Mouse (Mus musculus) MEL (cell line): Measurements from ENCODE around the gene Gbe1. TPM values are rescaled to one million over a fixed set of nuclear protein-coding genes. Genes with fewer than 3 reads are reported as not detected.

Source experiments
- DNase-seq: peaks from one replicate; pipeline ENCODE4 v3.0.0; 2011; ENCODE audit warnings: low read depth, low spot score
- H3K27ac ChIP-seq: 2 replicates; pipeline ENCODE4 v1.5.1; 2012; ENCODE audit warnings: low read depth, mild to moderate bottlenecking, control low read depth, low read length, moderate library complexity; ENCODE audit not compliant: control insufficient read depth
- H3K27me3 ChIP-seq, 2 experiments: fragments of 150-350 bp in 1 of 2; sonication (generic) in 1 of 2; 2 replicates each; pipeline ENCODE4 v1.6.1; 2012; ENCODE audit warnings: low read length in 2 of 2, mild to moderate bottlenecking in 2 of 2, improper control_type of control experiment in 1 of 2, moderate library complexity in 1 of 2; ENCODE audit not compliant: insufficient read depth in 2 of 2, control insufficient read depth in 1 of 2
- H3K36me3 ChIP-seq, 2 experiments: 2 replicates each; pipeline ENCODE4 v1.6.1; 2012 to 2014; ENCODE audit warnings: low read length in 2 of 2, improper control_type of control experiment in 1 of 2, inconsistent platforms in 1 of 2, mild to moderate bottlenecking in 1 of 2; ENCODE audit not compliant: insufficient read depth in 2 of 2, control insufficient read depth in 1 of 2
- H3K4me1 ChIP-seq, 2 experiments: fragments of 150-350 bp in 1 of 2; sonication (generic) in 1 of 2; 2 replicates each; pipeline ENCODE4 v1.6.1; 2012; ENCODE audit warnings: low read length in 2 of 2, improper control_type of control experiment in 1 of 2, mild to moderate bottlenecking in 1 of 2; ENCODE audit not compliant: insufficient read depth in 2 of 2, control insufficient read depth in 1 of 2
- H3K4me3 ChIP-seq, 2 experiments: fragments of 150-350 bp in 1 of 2; sonication (generic) in 1 of 2; 2 replicates each; pipeline ENCODE4 v1.5.1; 2012; ENCODE audit warnings: low read depth in 2 of 2, low read length in 2 of 2, mild to moderate bottlenecking in 2 of 2, moderate library complexity in 2 of 2, control low read depth in 1 of 2, improper control_type of control experiment in 1 of 2; ENCODE audit not compliant: control insufficient read depth in 1 of 2, insufficient read depth in 1 of 2
- H3K79me2 ChIP-seq: 2 replicates; pipeline ENCODE4 v1.6.1; 2012; ENCODE audit warnings: mild to moderate bottlenecking, low read length, moderate library complexity; ENCODE audit not compliant: control insufficient read depth, poor library complexity, insufficient read depth
- H3K9ac ChIP-seq: 2 replicates; pipeline ENCODE4 v1.6.1; 2012; ENCODE audit warnings: low read depth, mild to moderate bottlenecking, control low read depth, low read length, moderate library complexity; ENCODE audit not compliant: control insufficient read depth, poor library complexity, severe bottlenecking
- H3K9me3 ChIP-seq: fragments of 150-350 bp; sonication (generic); replicated peaks from 2 replicates; pipeline ENCODE4 v1.6.1; 2012; ENCODE audit warnings: mild to moderate bottlenecking, low read length, improper control_type of control experiment, moderate library complexity; ENCODE audit not compliant: insufficient read depth
- BHLHE40 ChIP-seq: IDR thresholded peaks from 2 replicates; pipeline ENCODE4 v1.6.1; 2012; ENCODE audit warnings: low read depth, mild to moderate bottlenecking, inconsistent platforms, low read length, improper control_type of control experiment, borderline replicate concordance
- CHD1 ChIP-seq: IDR thresholded peaks from 2 replicates; pipeline ENCODE4 v1.6.1; 2012; ENCODE audit warnings: low read depth, mild to moderate bottlenecking, inconsistent platforms, low read length, improper control_type of control experiment
- E2F4 ChIP-seq: IDR thresholded peaks from 2 replicates; pipeline ENCODE4 v1.6.1; 2011; ENCODE audit warnings: low read depth, low read length, improper control_type of control experiment, borderline replicate concordance
- HCFC1 ChIP-seq: IDR thresholded peaks from 2 replicates; pipeline ENCODE4 v1.6.1; 2012; ENCODE audit warnings: low read depth, mild to moderate bottlenecking, inconsistent platforms, low read length, improper control_type of control experiment, moderate library complexity
- JUND ChIP-seq: IDR thresholded peaks from 2 replicates; pipeline ENCODE4 v1.6.1; 2011; ENCODE audit warnings: low read depth, mild to moderate bottlenecking, improper control_type of control experiment, low read length
- KAT2A ChIP-seq: conservative IDR thresholded peaks from 2 replicates; pipeline ENCODE4 v1.6.1; 2012; ENCODE audit warnings: low read depth, low read length, improper control_type of control experiment, inconsistent platforms
- MAFK ChIP-seq: IDR thresholded peaks from 2 replicates; pipeline ENCODE4 v1.6.1; 2011; ENCODE audit warnings: low read depth, mild to moderate bottlenecking, low read length, improper control_type of control experiment, borderline replicate concordance
- MEF2A ChIP-seq: IDR thresholded peaks from 2 replicates; pipeline ENCODE4 v1.6.1; 2014; ENCODE audit warnings: low read depth, mild to moderate bottlenecking, inconsistent platforms, low read length, improper control_type of control experiment; ENCODE audit not compliant: poor library complexity, insufficient replicate concordance, severe bottlenecking; ENCODE audit errors: extremely low read depth
- MYB ChIP-seq: IDR thresholded peaks from 2 replicates; pipeline ENCODE4 v1.6.1; 2011; ENCODE audit warnings: mild to moderate bottlenecking, low read depth, low read length, improper control_type of control experiment
- MYC ChIP-seq: IDR thresholded peaks from 2 replicates; pipeline ENCODE4 v1.6.1; 2011; ENCODE audit warnings: low read depth, mild to moderate bottlenecking, low read length, improper control_type of control experiment, moderate library complexity
- POLR2A ChIP-seq, 2 experiments: IDR thresholded peaks; 2 replicates each; pipeline ENCODE4 v1.6.1; 2011 to 2012; ENCODE audit warnings: low read length in 2 of 2, mild to moderate bottlenecking in 2 of 2, control low read depth in 1 of 2, improper control_type of control experiment in 1 of 2, low read depth in 1 of 2, moderate library complexity in 1 of 2; ENCODE audit not compliant: control insufficient read depth in 1 of 2, insufficient read depth in 1 of 2, poor library complexity in 1 of 2
- POLR2AphosphoS2 ChIP-seq: IDR thresholded peaks from 2 replicates; pipeline ENCODE4 v1.6.1; 2011; ENCODE audit warnings: low read length, improper control_type of control experiment
- POLR2AphosphoS5 ChIP-seq: IDR thresholded peaks from 2 replicates; pipeline ENCODE4 v1.6.1; 2012; ENCODE audit warnings: low read depth, borderline replicate concordance, mild to moderate bottlenecking, inconsistent platforms, low read length, moderate library complexity, mixed read lengths
- RCOR1 ChIP-seq: IDR thresholded peaks from 2 replicates; pipeline ENCODE4 v1.6.1; 2012; ENCODE audit warnings: low read depth, mild to moderate bottlenecking, inconsistent platforms, low read length, improper control_type of control experiment
- SIN3A ChIP-seq: IDR thresholded peaks from 2 replicates; pipeline ENCODE4 v1.6.1; 2012; ENCODE audit warnings: low read length, improper control_type of control experiment, inconsistent platforms
- SMC3 ChIP-seq: IDR thresholded peaks from 2 replicates; pipeline ENCODE4 v1.6.1; 2011; ENCODE audit warnings: low read depth, low read length, improper control_type of control experiment
- TAL1 ChIP-seq: IDR thresholded peaks from 2 replicates; pipeline ENCODE4 v1.6.1; 2012; ENCODE audit warnings: mild to moderate bottlenecking, inconsistent platforms, low read length, moderate library complexity, mixed read lengths
- TBP ChIP-seq: IDR thresholded peaks from 2 replicates; pipeline ENCODE4 v1.8.0; 2011; ENCODE audit warnings: low read depth, low read length, improper control_type of control experiment
- UBTF ChIP-seq: IDR thresholded peaks from 2 replicates; pipeline ENCODE4 v1.6.1; 2012; ENCODE audit warnings: low read depth, mild to moderate bottlenecking, inconsistent platforms, low read length, improper control_type of control experiment, moderate library complexity, borderline replicate concordance; ENCODE audit not compliant: insufficient read depth
- USF1 ChIP-seq: IDR thresholded peaks from 2 replicates; pipeline ENCODE4 v1.6.1; 2014; ENCODE audit warnings: low read depth, mild to moderate bottlenecking, inconsistent platforms, low read length, improper control_type of control experiment, moderate library complexity
- USF2 ChIP-seq, 2 experiments: IDR thresholded peaks; 2 replicates each; pipeline ENCODE4 v1.6.1; 2011 to 2012; ENCODE audit warnings: improper control_type of control experiment in 2 of 2, low read length in 2 of 2, borderline replicate concordance in 1 of 2, inconsistent platforms in 1 of 2, low read depth in 1 of 2, mild to moderate bottlenecking in 1 of 2; ENCODE audit not compliant: insufficient read depth in 1 of 2
- ZC3H11A ChIP-seq: IDR thresholded peaks from 2 replicates; pipeline ENCODE4 v1.6.1; 2012; ENCODE audit warnings: low read depth, mild to moderate bottlenecking, inconsistent platforms, low read length, improper control_type of control experiment
- ZKSCAN1 ChIP-seq: IDR thresholded peaks from 2 replicates; pipeline ENCODE4 v1.6.1; 2012; ENCODE audit warnings: low read depth, mild to moderate bottlenecking, inconsistent platforms, low read length, improper control_type of control experiment, moderate library complexity
- ZNF384 ChIP-seq: IDR thresholded peaks from 2 replicates; pipeline ENCODE4 v1.6.1; 2012; ENCODE audit warnings: low read depth, mild to moderate bottlenecking, inconsistent platforms, low read length, improper control_type of control experiment
- polyA plus RNA-seq, 2 experiments: library from polyadenylated mRNA; stranded (reverse) in 1 of 2; unstranded in 1 of 2; fragments of >175 nt in 1 of 2; fragments of >200 nt in 1 of 2; gene quantifications; 2 replicates each; pipeline versions ENCODE4 v1.2.1 to v1.2.4; 2012; ENCODE audit warnings: low replicate concordance in 2 of 2, low read depth in 1 of 2; ENCODE audit not compliant: insufficient read length in 2 of 2, insufficient read depth in 1 of 2, missing spikeins in 1 of 2
- total RNA-seq: library from RNA; depleted of rRNA; stranded (reverse); fragments of 300-350 nt; gene quantifications from 2 replicates; pipeline ENCODE4 v1.2.3, GENCODE M21; 2012

The Gbe1 gene
- total and polyA plus RNA-seq, 3 experiments, result 4.1 to 12.0 TPM; not detected in 1

DNA sequence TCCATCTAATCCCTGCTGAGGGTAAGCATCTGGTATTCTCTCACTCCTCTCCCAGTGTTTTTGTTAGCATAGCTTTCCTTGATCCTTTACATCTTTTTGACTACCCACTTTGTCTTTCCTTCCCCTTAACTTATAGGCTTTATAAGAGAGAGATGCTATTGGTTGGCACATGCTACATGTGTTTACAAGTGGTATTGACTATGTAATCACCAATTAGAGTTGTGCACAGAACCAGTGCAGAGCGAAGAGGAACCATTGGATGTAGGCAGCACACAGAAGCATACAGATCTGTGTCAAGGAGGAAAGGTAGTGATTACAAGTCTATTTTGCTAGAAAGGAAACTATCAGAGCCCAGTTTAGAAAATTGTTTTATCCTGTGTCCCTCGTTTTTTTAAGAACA is 209.1 kb downstream of the Gbe1 start:
- Histone ChIP-seq H3K36me3 (no peaks in the 10 kb centered on the region), H3K4me1 (no peaks in the 10 kb centered on the region), H3K79me2 (no peaks in the 10 kb centered on the region), H3K27ac (no peak overlapping the region), H3K27me3 (no peaks in the 10 kb centered on the region), H3K4me3 (no peak overlapping the region), H3K9ac (no peak overlapping the region), H3K9me3 (no peaks in the 10 kb centered on the region)
- DNase-seq, result no peak
- TF ChIP-seq POLR2AphosphoS5 (no peak), ZNF384 (no peak), MYC (no peak), TAL1 (no peak), HCFC1 (no peak), POLR2A (IDR thresholded peaks at IDR 0.05; ENCODE audit: control insufficient read depth in 1 of 2, insufficient read depth in 1 of 2, low read depth in 1 of 2, low read length in 2 of 2, poor library complexity in 1 of 2) (no peak), MAFK (no peak), CHD1 (no peak), BHLHE40 (no peak), KAT2A (no peak), UBTF (no peak), E2F4 (no peak), MYB (no peak), SMC3 (no peak), MEF2A (no peak), POLR2AphosphoS2 (no peak), SIN3A (no peak), ZKSCAN1 (no peak), JUND (no peak), USF2 (IDR thresholded peaks at IDR 0.05; ENCODE audit: borderline replicate concordance in 1 of 2, insufficient read depth in 1 of 2, low read depth in 1 of 2, low read length in 2 of 2) (no peak)

DNA sequence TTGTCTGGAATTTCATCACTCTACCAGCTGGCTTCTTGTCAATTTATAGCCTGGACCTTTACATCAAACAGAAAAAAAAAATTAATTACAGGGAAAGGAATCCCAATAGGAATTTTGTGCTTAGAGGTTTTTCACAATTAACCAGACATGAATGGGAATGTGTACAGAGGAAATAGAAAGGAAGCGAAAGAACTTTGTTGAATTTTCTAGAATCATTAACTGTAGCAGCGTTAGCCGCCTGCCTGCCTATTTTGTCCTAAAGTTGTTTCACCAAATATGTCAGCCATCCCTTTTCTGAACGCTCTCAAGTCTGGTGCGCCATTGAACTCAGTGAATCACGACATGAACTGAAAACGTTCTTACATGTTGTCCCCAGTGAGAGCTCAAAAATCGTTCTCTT is 209.8 kb downstream of the Gbe1 start:
- TF ChIP-seq ZC3H11A, result no peak
- TF ChIP-seq CHD1, result no peak
- TF ChIP-seq UBTF, result no peak
- TF ChIP-seq TAL1, result no peak
- no peak for TF ChIP-seq TBP
- no peak for TF ChIP-seq RCOR1
- TF ChIP-seq KAT2A, result no peak
- TF ChIP-seq USF1, result no peak
- H3K9me3 ChIP-seq, result no peaks in the 10 kb centered on the region
- H3K36me3 ChIP-seq, result no peaks in the 10 kb centered on the region

More for the DNA sequence above, 209.8 kb downstream of the Gbe1 start:
- no peaks in the 10 kb centered on the region for H3K4me1 ChIP-seq
- no peak for DNase-seq
- no peaks in the 10 kb centered on the region for H3K79me2 ChIP-seq
- H3K27me3 ChIP-seq, result no peaks in the 10 kb centered on the region
- H3K9ac ChIP-seq, result no peak overlapping the region
- H3K27ac ChIP-seq, result no peak overlapping the region
- H3K4me3 ChIP-seq, result no peak overlapping the region
